Mouse (Mus musculus): ENCODE measurements around the gene Fmo3.
A peak's percentile ranks its signal among the peaks of the same experiment; 100 is the strongest.

Fmo3 gene

DNA sequence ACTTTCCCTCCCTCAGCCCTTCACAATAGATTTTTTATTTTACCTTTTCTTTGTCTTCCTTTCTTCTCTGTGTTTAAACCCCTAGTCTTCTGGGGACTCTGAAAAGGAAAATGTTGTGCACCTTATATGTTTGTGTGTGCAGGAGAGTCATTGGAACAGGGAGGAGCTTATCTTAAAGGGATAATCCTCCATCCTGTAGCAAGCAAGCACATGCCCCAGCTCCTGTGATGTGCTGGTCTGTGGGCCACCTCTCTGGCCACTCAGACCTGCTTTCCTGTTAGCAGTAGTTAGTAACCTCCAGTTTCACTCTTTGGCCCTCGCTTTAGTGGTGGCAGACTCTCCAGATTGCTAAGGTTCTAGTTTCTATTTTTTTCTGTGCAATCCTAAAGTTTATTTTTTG is at the start of gene Fmo3:
Gene Fmo3, minus strand, starts transcription at position 101 of the 400 bp plus-strand sequence.
- no peak for DNase-seq

DNA sequence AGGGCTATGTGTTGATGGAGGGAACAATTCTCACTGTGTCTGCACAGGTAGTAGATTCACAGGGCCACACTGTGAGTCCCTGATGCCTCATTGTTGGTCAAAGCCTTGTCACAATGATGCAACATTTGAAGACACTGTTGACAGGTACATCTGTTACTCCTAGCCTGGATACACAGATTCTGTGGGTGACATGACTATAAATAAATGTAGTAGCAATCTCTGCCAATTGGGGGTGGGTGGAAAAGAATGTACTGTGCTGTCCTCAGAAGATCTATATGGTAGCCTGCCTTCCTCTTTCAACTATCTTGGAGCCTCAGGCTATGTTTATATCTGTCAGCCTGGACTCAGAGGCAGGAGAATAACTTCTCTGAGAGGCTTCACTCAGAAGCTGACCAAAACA is 38.7 kb upstream of the Fmo3 start:
- DNase-seq = no peak

DNA sequence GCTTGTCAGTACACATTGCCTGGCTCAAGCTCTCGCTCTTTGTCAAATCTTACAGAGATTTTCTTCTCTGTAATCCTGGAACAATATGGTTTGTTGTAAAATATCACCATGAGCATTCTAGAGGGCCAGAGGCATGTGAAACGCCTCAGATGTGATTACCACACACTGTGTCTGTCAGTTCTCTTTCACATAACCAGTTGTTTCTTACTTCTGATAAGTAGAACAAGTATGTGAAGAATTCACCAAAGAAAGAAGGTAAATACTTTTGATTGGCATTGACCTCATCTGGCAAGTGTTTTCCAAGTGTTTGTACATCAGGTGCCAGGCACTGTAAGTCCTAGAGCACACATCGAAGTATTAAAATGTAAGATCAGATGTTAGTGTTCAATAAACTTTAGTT is 24.9 kb upstream of the Fmo3 start:
- no peak for DNase-seq

DNA sequence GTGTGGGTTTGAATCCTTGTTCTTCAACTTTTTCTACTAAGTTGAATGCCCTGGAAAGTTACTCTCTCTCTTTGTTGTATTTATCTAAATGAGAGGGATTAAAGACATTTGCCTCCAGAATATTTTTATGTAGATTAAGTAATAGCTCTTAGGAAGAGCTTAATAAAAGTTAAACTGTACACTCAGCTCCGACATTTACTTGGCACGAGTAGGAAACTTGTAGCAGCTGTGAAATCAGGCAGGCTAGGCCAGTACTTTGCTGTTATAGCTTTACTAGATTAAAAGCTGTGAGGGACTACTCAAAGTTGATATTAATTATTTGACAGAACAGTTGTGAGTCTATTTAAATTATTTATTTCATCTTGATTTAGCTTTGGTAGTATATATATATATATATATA is 19.2 kb upstream of the Fmo3 start:
- DNase-seq = no peak

DNA sequence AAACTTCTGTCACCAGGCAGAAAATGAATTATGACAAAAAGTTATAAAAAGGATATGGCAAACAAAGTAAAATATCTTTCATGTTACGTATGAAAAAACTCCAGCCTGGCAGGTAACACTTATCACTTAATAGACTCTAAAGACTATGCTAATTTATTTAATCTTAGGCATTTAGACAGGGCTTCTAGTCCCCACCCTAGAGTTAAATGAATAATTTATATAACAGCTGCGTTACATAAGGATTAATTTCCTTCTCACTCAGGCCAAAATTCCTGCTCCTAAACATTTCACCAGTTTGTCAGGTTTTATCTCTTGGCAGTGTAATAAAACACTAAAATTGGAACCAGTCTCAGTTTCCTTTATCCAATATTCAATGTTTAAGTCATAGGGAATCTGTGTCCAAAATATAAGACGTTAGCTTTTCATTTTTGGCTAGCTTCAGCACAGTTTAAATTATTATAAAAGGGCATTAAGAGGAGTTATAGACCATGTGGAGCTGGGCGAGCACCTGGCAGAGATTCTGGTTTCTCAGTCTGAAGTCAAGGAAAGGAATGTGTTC is 17.0 kb upstream of the Fmo3 start:
- no peak for DNase-seq

DNA sequence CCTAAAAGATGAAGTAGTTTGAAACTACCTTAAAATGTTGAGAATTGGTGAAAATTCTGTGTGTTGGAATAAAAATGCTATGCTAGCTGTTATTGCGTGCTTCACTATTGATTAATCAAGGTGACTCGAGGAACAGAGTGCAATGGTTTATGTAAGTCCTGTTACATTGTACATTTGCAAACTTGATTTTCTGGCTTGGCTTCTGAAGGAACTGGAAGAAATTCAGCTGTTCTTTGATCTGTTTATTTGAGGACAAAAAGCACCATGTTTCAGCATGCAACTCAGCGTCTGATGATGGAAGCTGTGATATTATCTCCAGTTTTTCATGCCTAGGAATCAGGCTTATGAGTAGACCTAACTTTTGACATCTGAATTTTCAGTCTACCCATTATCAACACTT is 3.2 kb upstream of the Fmo3 start:
- DNase-seq = no peak

DNA sequence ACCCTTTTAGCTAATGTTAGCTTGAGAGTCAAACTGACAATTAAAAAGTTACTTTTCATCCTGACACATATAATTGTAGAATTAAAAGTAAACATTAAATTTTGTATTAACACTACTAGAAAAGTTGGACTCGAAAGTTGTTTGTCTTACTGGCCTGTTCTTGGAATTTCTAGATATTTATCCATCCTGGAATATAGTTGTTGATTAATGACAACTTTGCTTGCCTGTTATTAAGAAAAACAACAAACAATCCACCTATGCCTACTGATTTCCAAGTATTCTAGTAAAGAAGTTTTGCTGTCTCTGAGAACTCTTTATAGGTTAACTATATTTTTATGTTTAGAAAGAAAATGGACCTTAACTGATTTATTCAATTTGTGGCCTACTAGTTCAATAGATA is 2.4 kb upstream of the Fmo3 start:
- DNase-seq = no peak

DNA sequence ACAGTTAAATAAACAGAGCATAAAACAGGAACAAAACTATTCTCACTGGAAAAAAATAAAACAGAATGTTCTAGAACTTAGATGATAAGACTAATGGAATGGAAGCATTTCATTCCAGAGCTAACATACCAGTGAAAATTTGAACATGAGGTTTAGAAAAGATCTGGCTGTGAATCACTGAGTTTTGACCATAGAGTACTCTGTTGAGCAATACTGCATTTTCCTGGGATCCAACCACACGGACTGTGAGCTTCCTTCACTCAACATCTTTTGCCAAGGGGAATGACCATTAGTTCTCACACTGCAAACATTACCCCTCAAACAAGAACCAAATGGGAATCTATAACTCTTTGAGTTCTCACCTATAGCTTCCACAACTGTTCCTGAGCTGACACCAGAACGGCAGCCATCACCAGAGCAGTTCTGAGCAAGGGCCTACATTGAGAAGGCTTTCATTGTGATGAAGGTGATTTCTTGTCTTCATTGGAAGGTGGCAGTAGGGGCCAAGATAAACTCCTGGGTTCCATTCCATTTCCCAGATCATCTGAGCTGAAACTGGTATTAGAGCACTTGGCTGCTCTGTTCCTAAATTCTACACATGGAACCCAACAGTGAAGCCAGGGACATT is 1.9 kb upstream of the Fmo3 start:
- DNase-seq = no peak

DNA sequence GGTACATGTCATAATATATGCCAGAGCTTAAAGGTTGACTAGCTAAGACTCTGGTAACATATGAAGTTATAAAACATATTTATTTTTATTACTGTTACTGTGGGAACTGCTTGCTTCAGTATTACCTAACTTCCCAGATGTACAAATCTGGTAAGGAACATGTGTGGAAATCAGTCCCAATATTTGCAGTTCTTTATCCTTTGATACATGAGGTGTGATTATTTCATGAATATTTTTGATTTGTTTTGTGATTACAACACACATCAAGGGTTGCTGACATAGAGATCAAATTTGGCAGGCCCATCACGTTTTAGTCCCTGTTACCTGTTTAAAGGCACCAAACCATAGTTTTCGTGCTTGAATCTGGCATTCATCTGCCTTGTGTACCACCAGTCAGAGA is 20.8 kb downstream of the Fmo3 start:
- no peak for DNase-seq

DNA sequence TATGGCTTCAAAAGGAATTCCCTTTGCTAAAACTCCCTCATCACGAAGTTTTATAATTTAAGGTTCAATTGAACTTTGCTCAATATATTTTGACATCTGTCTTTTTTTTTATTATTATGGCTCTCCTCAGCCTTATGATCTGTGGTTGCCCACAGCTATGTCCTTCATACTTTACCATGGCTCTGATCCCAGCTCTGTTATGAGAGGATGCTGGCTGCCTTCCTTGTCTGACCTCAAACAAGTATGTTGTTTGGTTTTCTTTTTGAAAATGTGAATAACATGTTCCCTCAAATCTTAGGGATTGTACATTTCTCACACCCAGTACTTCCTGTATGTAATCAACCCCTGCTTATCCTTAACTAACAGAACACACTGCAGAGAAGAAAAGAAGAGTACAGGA is 26.9 kb downstream of the Fmo3 start:
- DNase-seq = no peak

DNA sequence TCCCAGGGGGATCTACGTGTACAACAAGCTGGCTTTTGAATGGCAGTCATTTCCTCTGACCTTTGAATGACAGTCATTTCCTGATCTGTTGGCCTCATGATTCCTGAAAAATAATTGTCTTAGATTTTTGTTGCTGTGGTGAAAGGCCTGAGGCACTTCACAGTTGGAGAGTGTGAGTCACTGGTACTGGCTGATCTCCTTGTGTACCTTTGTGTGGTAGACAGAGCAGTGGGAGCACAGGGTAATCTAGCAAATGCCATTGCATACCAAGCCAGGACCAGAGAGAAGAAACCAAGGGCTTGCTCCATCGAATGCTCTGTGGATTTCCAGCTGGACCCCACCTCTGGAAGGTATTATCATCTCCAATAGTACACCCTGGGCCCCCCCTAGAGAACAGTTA is 31.2 kb downstream of the Fmo3 start:
- no peak for DNase-seq

DNA sequence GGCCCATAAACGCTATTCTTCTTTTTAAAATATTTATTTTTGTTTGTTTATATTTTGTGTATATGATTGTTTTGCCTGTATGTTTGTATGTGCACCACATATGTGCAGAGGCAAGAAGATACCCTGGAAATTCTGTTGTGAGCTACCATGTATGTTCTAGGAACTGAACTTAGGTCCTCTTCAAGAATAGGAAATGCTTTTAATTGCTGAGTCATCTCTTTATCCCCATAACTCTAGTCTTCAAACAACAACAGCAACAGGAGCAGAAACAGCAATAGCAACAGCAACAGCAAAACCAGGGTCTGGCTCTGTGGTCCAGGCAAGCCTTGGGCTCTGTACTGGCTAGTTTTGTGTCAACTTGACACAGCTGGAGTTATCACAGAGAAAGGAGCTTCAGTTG is 34.6 kb downstream of the Fmo3 start:
- no peak for DNase-seq

DNA sequence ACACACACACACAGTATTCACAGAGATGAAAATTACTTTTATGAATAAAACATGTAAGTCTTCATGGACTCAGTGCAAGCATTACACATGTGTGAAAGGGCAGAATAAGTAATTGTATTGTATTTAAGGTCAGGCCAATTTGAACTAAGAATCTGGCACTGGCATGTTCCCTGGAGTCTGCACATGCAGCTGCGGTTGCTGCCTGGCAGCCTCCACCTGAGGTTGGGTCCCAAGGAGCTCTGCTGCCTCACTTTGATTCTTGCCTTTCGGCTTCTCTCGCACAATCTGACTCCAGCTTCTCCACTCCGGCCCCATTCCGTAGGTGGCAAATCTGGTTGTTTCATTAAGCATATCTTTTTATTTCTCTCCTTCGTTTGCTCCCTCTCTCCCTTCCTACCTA is 36.4 kb downstream of the Fmo3 start:
- DNase-seq = no peak

DNA sequence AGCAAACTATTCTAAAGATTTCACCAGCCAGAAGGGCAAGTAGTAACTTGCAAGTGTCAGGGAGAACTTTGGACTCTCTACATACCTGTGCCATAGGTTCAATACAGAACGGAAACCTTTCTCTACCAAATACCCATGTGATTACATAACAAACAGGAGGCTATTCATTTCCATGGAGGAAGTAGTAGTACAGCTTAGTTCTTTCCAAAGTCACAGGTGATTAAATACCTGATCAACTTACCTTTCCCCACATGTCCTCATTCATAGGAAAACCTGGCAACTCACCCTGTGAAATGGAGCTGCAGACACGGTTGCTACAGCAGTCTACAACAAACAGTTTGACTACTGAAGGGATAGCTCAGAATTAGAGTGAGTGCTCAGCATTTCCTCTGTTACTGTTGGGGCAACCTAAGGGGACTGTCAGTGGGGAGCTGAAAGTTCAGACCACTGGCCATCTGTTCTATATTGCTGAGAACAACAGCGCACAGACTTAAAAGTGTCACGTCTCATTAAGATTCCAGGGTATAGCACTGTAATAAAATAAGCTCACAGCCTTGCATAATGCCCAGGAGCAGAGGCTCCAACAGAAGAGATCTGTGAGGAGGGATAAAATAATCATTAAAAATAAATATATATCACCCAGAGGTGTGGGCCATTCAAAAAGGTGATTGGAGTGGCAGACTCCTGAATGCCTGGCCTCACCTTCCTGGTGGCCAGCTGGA is 37.3 kb downstream of the Fmo3 start:
- DNase-seq = no peak

DNA sequence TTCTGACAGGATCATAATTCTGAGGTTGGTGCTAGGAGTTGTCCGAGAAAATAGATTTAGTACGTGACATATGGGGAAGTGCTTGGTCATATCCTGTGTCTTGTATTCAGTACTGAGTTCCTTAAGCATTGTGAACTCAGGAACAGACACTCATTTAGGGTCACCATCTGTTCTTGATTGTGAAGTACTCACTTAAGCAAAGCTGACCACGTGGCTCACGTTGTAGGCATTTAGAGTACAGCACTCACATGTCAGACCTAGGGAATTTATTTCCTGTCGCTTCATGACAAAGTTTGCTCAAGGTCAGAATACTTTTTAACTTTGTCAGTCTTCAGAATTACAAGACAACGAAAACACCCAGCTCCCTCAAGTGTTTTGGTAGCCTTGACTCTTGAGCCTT is 40.6 kb downstream of the Fmo3 start:
- no peak for DNase-seq

DNA sequence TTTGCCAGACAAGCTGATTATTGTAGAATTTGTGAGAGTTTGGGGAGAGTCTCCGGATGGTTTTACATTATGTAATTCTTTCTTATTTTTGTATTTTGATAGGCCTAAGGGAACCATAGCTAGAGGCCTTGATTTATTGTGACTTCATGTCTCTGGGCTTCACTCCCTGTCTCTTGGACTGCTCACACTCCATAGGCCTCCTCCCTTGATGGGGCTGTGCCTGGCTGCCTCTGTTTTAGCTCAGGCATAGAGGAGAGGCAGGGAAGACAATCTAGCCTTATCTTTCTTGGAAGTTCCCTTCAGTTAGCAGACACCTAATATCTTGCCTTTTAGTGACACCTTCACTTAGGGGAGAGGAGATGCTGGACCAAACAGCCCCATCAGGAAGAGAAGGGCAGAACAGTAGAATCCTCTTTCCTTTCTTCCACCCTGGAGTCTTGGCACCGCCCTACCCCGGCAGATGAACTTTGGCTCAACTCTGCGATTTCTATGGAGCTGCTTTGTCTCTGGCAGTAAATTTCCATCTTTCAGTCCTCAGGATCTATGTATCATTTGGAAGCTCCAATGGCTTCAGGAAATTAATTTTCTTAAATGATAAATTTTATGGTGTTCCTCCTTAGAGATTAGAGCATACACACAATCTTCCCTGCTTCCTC is 45.5 kb downstream of the Fmo3 start:
- DNase-seq = no peak

DNA sequence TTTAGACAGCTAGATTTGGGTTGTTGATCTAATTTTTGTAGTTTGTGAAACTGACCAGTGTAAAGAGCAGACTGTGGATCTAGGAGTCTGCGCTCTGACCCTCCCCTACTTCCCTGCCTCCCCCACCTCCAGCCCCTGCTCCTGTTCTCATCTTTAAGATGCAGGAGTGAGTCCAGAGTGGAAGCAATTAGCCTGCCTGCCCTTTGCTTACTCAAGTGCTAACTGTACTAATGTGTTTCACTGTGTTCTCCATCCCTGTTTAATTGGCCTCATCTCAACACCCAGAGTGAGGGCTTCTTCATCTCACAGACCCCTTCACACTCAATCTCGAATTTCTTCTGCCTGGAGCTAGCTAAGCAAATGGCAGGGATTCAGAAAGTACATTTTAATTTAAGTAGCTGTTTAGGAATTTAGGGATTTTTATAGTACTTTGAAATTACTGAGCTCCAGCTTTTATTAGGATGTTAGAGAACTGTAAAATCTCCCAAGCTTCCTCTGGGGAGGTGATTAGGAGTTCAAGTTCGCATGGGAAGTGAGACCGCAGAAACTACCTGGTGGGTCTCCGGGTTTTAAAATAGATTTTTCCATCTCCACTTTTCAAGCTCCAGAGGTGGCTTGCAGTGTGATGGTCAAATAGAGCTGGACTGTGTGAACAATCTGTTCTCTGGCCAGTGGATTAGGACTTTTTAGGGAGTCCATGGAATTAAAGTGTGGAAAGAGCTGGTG is 46.2 kb downstream of the Fmo3 start:
- DNase-seq = no peak

DNA sequence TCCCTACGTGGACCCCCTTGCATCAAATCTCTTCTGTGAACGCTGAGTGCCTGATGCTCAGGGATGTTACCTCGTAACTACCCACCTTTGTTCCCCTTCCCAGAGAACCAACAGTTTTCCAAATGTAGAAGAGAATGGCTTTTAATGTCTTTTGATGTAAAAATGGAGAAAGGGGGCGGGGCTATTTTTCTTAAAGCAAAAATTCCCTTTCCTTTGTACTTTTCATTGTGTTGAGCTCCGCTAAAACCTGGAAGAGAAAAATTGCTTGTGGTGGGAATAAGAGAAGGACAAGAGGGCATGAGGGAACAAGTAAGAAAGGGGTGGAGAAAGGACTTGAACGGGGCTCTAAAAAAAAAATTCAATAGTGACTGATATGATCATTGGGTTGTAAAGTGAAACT is 46.9 kb downstream of the Fmo3 start, which contains the start of gene Fmo6:
Gene Fmo6, minus strand, starts transcription at position 101 of the 400 bp plus-strand sequence.
- no peak for DNase-seq

DNA sequence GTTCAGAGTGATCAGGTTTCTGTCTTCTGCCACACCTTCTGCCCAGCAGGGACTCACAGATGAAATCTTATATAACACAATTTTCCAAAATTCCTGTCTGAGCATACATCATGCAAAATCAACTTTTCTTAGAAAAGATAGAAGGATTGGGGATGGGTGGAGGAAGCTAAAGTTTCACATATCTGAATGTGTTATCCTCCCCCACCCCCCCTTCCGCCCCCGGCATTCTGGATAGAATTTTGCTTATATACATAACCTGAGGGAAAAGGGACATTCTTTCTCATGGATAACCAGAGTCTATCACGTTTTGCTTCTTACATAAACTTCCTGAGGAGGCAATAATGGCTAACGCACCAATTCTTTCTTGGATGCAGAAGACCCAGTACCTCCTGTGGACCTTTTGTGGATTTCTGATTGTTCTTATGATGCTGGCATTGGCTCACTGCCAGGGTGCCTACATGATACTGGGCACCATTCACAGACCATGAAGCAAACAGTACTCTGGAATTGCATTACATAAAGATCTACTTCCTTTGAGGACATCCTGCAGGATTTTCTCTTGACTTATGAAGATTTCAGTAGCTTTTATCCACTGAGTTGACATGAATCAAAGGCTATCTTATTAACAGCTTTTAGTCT is 49.8 kb downstream of the Fmo3 start:
- DNase-seq = no peak

DNA sequence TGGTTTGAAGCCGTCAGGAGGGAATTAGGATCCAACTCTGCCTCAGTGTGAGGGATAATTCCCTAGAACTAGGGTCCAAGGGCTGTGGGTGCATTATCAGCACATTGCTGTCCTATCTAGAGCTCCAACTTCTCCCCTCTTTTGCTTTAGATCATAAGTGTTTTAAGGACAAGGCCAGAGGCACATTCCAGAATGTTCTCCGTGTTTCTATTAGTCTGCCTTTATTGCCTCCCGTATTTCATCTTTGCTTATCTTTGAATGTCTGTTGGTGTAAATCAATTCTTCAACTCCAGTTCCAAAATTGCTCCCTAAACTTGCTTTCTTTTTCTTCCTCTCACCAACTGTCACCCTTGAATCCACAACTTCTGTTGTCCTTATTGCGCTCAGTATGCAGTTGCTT is 51.9 kb downstream of the Fmo3 start:
- no peak for DNase-seq

DNA sequence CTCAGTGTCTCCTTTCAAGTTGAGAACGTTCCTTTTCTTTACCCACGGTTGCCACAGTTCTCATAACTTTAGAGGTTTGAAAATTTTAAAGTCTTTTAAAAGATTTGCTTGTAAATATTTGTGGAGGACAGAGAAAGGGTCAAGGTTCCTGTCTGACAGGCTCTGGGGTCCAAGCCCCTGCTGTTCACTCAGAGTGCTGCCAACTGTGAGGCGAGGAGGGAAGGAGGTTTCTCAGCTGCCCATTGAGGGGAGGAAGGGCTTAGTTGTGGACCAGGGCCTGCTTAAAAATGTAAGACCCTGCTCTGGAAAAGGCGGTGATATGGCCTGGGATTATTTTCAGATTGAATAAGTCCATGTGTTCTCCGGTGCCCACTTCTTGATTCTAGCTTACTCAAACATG is 52.4 kb downstream of the Fmo3 start:
- DNase-seq = peak; percentile 48

DNA sequence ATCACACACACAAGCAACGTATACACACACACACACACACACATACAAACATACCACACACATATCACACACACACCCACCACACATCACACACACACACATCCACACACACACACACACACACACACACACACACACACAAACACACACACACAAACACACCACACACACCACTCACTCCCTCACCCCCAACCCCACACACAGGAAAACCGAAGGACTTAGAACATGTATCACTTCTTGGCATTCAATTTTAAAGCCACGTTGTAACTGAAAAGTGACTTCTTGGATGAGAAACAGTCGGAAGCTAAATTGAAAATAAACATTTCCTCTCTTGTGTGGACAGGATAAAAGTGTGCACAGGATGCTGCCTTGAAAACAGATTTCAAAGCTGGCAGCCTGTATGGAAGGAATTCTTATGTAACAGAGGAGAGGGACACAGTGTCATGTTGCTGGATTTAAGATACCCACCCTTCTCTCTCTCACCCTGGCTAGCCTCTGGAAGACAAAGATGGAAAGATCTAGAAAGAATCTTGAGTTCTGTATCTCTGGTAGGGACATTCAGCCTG is 52.9 kb downstream of the Fmo3 start:
- DNase-seq = peak; percentile 44

DNA sequence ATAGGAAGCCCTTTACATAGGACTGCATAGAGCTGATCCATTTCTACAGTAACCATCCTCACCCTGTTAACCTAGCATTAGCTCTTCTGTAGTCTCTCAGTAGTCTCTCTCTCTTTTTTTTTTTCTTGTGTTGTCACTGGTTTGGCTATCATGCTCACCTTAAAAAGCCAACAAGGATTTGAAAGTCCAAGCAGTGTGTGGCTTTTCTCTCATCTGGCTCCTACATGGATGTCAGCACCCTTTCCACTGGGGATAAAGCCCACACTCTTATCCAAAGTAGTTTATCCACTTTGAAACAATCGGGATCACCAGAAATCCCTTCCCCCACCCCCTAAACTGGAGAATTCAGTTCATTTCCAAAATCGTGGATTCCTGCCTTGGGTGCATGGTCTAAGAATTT is 53.7 kb downstream of the Fmo3 start:
- DNase-seq = no peak
